Mouse (Mus musculus): ENCODE measurements around the gene Cox7a2l.

The Cox7a2l gene

DNA sequence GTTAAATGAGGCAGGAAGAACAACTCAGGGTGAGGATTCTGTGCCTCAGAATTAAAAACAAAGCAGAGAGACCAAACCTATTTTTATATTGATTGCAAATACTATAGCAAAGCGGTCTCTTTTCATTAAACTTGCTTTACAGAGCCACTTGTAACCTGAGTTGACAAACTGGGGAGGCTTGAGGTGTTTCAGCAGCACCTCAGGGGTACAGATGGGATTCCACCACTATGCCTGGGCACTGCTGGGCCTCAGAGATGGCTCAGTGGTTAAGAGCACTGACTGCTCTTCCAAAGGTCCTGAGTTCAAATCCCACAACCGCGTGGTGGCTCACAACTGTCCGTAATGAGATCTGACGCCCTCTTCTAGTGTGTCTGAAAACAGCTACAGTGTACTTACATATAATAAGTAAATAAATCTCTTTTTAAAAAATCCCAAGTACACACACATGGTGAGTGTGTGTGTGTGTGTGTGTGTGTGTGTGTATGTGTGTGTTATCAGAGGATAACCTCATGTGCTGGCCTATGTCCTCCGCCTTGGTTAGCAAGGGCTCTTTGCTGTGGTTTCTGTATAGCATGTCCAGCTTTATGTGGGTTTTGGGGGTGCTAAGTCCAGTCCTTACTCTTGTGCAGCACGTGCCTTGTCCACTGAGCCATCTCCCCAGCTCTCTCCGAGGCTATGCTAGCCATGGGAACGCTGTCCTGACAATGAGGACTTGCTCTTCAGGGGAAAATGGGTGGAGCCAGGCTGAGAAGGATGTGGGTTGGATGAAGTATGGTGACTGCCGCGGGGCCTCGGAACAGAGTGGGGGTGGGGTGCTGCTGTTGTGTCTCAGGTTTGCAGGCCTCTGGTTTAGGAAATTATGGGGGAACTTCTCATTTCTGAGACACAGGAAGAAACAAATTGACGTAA is 9.7 kb upstream of the Cox7a2l start:
- DNase-seq (ENCODE audit: low read depth, low spot score) = no peak

DNA sequence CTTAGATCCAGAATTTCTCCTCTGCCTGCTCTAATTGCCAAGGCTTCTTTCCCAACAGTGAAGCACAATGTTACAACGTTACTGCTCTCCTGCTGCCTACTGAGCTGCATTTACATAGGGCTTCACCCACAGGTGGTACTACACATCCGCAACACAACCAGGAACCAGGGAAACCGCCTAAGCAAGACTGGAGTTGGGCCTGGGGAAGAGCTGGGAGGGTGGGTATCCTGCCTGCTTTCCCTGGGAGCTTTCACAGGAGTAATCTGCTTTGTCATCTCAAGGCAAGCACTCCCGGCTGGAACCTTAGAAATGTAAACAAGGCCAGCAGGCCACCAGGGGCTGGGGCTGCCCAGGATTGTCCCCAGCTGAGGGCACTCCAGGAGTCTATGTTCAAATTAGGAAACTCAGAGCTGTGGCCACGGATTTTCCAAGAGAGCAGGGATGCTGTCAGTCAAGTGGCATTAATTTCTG is 9.0 kb upstream of the Cox7a2l start:
- no peak for DNase-seq (ENCODE audit: low read depth, low spot score)

DNA sequence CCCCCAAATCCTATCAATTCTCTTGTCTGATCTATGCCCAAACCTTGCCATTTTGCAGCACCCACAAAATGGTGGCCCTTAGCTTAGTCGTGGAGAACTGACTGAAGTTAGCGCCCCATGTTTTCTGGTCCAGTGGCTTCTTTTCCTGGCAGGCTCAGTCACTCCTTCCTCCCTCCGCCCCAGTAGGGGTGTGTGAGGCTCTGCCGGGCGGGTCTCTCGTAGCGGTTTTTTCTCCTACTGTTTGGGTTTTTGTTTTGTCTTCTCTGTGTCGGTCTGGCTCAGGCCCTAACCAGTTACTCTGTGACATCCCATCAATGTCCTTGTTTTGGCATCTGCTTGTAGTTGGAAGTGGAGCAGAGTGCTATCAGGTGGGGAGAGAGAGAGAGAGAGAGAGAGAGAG is 8.5 kb upstream of the Cox7a2l start:
- no peak for DNase-seq (ENCODE audit: low read depth, low spot score)

DNA sequence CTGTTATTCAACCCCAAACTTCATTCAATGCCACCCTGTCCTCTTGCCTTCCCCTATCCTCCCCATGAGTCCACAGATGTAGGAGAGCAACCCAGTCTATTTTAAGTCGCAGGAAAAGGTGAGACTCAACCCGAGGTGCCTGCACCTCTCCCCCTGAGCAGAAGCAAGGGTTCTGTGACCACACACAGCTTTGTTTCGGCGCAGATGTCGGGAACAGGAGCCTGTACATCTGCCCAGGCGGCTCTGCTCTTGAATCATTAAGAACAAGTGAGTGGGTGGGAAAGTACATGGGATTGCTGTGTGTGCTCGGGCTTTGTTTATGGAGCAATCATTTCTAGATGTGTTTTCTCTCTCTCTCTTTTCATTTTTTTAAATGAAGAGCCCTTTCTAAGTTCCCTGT is 7.6 kb upstream of the Cox7a2l start:
- no peak for DNase-seq (ENCODE audit: low read depth, low spot score)

DNA sequence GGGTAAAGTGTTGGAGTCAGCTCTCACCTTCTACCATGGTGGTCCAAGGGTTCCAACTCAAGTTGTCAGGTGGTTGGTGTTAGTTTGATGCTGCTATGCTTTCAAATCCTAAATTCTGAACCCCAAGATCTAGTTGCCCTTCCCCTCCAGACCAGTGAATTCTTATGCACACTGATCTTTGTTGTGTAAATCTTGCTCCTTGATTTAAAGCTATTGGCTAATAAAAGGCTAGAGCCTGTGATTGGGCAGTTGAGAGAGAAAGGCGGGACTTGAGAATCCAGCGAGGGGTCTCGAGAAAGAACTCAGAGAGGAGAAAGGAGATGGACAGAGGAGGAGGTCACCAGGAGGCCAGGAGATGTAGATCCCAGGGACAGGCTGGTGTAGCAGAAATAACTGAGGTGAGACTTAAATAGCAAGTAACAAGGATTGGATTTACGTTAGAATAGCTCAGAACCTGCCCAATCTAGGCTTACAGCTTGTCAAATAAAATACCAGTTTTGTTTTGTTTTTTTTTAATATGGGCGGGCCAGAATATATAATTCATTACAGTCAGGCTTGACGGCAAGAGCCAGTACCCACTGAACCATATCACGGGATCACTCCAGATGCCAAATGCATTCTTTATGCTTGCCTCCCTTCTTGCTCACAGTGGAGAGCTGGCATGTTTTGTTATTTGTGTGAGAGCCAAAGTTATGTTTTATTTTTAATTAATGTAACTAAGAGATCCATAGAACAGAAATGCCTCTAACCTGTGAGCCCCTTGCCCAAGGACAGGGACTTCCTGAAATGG is 5.7 kb upstream of the Cox7a2l start:
- DNase-seq (ENCODE audit: low read depth, low spot score) = no peak

DNA sequence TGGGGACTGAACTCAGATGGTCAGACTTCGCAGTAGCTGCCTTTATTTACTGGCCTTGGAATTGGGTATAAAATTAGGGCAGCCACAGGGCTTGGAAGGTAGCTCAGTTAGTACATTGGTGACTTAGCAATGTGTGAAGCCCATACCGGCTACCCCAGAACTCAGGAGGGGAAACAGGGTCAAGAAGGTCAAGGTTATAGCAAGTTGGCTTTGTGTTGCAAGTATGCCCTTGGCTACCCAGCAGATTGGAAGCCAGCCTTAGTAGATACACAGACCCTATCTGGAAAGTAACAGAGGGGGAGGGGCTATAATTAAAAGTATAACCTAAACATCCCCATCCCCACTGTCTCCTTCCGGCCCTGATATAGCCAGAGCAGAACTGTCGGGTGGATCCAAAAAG is 4.8 kb upstream of the Cox7a2l start:
- DNase-seq (ENCODE audit: low read depth, low spot score) = no peak

DNA sequence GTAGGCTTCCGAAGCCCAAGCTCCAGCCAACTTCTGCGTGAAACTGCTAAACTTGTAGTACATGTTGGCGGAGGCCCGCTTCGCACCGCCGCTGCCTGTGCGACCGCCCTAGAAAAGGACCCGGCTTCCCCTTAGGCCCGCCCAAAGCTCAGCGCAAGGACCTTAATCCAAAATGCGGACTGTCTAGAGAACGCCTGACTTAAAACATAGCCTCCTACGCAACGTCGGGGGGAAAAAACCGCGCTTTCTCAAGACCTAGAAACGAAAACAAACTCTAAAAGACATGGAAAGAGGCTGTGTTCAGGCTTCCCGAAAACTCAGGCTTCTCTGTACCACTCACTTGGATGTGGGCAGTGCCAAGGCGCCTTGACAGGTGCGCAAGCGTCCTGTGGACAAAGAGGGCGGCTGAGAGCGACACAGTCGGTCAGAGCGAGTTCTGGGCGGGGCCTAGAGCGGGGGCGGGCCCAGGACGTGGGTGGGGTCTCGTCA is 2.9 kb downstream of the Cox7a2l start:
- DNase-seq (ENCODE audit: low read depth, low spot score) = peak; percentile 85

DNA sequence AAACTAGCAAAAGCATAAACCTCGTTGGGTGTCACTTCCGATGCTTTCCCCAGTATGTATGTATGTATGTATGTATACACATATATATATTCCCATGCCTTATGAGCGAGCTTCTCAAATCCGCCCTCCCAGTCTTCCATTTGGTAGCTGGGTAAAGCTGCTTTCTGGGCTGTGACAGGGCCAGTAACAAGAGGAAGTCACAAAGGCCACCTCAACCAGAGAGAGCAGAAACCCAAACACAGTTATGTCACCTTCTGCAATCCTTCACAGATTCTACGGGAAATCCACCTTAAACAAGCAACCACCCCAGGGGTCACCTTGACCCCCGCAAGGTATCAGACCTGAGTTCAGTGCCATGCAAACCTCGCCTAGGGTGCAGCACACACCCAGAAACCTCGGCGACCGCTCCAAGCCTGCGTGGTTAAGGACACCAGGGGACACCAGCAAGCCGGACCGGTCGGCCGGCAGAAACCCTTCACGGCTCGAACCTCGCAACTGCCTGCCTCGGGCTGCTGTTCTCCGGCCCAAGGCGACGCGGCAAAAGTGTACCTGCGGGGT is 3.4 kb downstream of the Cox7a2l start:
- peak; percentile 44 for DNase-seq (ENCODE audit: low read depth, low spot score)

DNA sequence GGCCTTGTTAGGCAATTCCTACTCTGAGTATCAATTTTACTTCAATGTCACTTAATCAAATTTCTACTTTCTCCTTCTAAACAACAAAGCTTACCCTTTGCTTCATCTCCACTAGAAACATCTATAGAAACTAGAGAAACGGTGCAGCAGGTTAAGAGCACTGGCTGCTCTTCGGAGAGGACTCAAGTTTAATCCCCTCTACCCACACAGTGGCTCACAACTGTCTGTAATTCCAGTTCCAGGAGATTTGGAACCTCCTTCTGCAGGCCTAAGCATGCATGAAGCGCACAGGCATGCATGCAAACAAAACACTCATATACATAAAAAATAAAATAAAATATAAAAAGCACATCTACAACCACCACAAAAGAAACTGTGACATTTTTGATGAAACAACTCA is 5.0 kb downstream of the Cox7a2l start:
- no peak for DNase-seq (ENCODE audit: low read depth, low spot score)

DNA sequence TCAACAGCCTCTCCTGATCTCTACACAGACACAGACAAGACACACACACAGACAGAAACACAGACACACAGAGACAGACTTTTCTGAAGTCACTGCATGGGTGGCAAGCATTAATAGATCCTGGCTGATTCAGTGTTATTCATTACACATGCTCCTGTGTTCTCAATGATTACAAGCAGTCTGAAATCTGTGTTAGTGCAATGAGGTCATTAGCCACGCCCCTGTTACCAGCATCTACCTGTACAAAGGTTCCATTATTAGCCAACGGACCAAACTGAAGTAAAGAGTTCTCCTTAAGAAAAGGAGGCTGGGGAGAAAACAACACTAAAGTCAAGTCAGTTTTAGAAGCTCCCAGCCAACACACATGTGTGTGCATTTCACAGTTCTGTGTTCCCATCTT is 13.4 kb downstream of the Cox7a2l start:
- no peak for DNase-seq (ENCODE audit: low read depth, low spot score)

DNA sequence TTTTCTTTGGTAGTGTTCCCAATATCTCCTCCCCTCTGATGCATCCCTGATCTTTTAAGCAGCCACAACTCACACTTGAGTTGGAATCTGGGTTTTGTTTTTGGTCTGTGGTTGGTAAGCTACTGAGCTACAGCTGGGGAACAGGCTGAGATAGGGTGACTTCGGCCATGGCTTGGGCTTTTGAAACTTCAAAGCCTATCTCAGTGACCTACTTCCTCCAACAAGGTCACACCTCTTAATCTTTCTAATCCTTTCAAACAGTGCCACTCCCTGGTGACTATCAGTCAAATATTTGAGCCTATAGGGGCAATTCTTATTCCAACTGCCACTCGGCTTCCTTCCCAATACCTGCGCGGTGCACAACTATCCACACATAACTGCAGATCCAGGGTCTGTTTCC is 17.4 kb downstream of the Cox7a2l start:
- no peak for DNase-seq (ENCODE audit: low read depth, low spot score)

DNA sequence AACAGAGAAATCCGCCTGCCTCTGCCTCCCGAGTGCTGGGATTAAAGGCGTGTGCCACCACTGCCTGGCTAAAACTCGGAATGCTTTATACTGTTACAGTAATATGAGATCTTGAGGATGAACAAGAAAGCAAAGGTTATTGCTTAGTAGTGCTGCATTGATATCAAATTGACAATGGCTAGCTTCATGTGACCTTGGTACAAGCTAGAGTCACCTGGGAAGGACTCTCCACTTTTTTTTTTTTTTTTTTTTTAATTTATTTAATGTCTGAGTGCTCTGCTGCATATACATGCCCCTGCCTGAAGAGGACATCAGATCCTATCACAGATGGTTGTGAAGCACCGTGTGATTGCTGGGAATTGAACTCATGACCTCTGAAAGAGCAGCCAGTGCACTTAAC is 18.2 kb downstream of the Cox7a2l start:
- DNase-seq (ENCODE audit: low read depth, low spot score) = no peak

DNA sequence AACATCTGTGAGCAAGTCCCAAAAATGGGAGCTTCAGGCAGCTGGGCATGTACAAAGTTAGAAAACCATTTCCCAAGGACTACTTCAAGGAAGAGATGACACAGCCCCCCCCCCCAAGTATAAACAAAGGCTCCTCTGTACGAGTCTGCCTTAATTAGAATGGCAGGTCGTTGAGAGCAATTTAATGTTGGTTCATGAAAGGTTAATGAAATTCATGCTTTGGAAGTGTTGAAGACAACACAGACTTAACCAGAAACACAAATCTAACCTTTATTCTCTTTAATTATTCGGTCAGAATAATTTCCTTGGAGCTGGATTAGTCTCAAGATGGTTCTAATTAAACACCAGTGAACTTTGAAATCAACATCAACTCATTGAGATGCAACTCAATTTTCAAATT is 29.4 kb downstream of the Cox7a2l start:
- DNase-seq (ENCODE audit: low read depth, low spot score) = no peak

DNA sequence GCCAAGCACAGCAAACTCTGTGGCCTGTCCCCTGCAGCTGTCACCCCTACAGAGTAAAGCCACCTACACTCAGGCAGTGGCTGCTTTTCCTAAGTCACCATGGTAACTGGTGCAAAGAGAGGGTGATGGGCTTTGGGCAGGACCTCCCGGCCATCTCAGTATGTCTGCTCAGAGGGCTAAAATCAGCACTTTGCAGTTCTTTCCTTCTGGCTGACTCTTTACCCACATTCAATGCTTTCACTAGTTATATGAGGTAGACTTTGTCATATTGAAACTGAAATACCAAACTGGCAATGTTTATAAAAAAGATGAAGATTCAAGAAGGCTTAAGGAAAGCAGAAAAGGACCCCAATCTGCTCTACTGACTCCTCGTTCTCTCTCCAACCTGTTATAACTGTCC is 33.3 kb downstream of the Cox7a2l start:
- DNase-seq (ENCODE audit: low read depth, low spot score) = no peak

DNA sequence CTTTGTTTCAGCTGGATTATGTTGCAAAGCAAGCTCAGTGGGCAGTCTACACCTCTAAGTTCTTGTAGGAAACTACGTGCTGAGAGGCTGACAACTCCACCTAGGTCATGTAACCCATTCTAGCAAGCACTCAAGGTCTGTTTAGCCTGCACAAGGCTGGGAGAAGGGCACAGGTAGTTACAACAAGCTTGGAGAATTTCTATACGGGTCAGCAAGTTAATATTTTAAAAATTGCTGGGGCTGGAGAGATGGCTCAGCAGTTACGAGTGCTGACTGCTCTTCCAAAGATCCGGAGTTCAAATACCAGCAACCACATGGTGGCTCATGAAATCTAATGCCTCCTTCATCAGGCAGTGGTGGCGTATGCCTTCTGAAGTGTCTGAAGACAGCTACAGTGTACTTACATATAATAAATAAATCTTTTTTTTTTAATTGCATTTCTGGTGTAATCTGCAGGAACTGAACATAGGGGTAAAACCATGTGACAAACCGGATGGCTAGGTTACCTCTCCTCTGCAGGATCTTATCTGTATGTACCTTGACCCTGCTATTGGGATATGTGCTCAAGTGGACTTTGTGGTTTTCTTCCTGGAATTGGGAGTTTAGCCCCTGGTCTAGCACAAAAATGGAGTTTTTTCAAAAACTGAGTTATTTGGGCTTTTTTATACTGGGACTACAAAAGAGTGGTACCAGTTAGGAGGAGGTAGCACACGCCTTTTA is 34.2 kb downstream of the Cox7a2l start:
- no peak for DNase-seq (ENCODE audit: low read depth, low spot score)

DNA sequence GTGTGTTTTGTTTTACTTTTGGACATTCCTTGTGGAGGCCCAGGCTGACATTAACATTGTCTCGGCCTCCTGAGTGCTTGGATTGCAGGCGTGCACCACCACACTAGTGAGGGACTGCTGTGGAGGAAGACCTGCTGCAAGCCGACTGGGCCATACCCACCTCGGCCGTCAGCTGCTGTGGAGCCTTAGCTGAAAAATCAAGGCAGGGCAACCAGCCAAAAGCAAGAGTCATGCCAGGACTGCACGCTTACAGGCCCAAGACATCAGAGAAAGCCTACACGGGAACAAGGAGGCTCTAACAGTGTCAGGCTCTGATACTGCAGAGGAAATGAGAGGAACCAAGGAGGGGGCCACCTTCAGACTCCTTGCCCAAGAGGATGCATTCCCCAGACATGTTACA is 35.6 kb downstream of the Cox7a2l start:
- no peak for DNase-seq (ENCODE audit: low read depth, low spot score)

DNA sequence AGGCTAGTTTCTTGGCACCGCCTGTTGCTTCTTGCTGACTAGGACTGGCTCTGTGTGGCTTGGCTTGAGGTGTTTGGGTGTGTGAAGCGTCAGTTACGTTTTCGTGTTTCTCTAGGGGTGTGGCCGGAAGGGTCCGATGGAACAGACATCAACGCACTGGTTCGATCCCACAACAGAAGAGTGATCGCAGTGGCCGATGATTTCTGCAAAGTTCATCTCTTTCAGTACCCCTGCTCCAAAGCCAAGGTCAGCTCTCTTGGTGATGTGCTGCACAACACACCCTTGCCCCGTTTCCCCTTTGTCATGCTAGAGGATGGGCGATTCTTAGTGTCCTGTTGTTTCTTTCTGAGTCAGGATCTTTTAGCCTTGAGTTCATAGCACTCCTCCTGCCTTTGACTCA is 40.0 kb downstream of the Cox7a2l start:
- DNase-seq (ENCODE audit: low read depth, low spot score) = no peak

DNA sequence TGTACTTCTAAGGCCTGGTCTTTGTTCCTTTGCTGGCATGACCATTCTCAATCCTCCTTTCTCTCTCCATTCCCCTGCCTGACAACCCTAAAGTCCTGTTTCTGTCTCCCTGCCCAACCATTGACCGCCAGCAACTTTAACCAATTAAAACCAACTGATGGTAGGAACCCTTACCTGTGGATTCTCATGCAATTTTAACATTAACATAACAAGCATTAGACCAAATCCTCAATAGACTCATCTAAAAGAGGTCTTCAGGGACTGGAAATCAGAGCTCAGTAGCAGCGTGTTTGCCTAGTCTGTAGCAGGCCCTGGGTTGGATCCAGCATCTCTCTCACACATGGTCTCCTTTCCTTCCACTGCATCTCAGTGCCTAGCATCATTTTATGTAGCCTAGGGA is 47.5 kb downstream of the Cox7a2l start:
- no peak for DNase-seq (ENCODE audit: low read depth, low spot score)

DNA sequence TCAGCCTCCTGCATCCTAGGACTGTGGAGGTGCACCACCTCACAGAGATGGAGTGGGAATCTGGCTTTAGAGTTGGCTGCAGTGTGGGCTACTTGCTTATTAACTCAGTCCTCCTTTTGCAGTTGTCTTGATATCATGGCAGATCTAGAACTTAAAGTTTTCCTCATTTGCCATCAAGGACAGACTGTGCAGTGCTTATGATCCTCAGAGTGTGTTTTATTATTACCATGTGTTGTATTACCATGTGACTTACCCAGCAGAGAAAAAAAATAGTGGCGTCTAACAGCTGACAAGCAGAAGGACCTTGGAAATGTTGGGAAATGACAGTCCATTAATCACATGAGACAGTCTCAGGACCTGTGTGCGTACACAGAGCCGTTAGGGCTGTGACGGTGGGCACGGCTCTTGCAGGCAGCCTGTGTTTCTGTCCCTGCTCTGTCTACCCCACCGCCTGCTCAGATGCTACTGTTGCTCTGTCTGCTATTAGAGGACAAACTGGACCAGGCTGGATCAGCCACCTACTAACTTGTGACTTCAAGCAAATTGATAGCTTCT is 50.4 kb downstream of the Cox7a2l start:
- no peak for DNase-seq (ENCODE audit: low read depth, low spot score)

DNA sequence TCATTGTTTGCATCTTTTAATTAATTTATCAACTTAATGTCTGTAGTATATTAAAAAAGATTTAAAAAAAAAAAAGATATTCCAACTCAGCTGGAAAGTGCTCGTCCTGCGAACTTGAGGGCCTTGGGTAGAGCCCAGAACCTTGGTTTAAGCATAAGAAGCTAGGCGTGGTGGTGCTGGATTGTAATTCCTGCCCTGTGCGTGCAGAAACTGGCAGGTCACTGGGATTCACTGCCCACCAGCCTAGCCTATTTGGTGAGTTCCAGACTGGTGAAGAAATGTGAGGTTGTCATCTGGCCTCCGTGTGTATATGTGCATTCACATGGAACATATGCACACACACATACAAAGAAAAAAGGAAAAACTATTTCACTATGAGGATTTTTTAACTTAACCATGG is 51.2 kb downstream of the Cox7a2l start:
- no peak for DNase-seq (ENCODE audit: low read depth, low spot score)

DNA sequence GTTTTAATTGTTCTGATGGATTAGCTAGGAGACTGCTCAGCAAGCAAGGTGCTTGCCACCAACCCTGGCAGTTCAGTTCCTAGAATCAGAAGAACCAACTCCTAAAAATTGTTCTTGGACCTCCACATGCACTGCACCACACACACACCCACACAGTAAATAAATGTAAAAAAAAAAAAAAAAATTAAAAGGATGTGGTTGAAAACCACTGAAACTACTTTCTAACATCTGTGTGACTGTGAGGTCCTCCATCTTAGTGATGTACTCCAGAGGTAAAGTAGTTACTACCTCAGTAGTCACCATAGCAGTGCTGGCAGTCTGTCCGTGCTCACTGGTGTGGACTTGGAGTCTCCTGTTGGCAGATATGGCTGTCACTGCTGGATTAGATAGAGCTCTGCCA is 59.9 kb downstream of the Cox7a2l start:
- DNase-seq (ENCODE audit: low read depth, low spot score) = no peak

Data from c-Kit-negative CD71-positive TER-119-positive erythroid progenitor cells, embryonic 14.5 days (primary cell).